Mouse (Mus musculus) limb, embryonic 14.5 days (tissue): ENCODE results near the gene Ube4a. TPM values are rescaled to one million over a fixed set of nuclear protein-coding genes. Genes with fewer than 3 reads are reported as not detected.

Experiments
- ATAC-seq: fragments of 200-750 bp; cut with Nextera tagmentation; 2 replicates; pipeline ENCODE4 v1.8.0; 2017; ENCODE audit warnings: low read depth, moderate number of reproducible peaks, moderate TSS enrichment; ENCODE audit not compliant: low FRiP score
- DNase-seq: peaks from one replicate; pipeline ENCODE4 v3.0.0-alpha.2; 2015; ENCODE audit warnings: low spot score
- H3K27ac ChIP-seq: fragments of 300-500 bp; sonication (generic); replicated peaks from 2 replicates; pipeline ENCODE4 v1.5.1; 2014; ENCODE audit warnings: low read depth, mild to moderate bottlenecking, low read length, moderate library complexity, mixed read lengths
- H3K27me3 ChIP-seq: fragments of 300-500 bp; sonication (generic); 2 replicates; pipeline ENCODE4 v1.6.1; 2014; ENCODE audit warnings: low read length, mixed read lengths; ENCODE audit not compliant: control insufficient read depth, insufficient read depth
- H3K36me3 ChIP-seq: fragments of 300-500 bp; sonication (generic); 2 replicates; pipeline ENCODE4 v1.6.1; 2014; ENCODE audit warnings: mild to moderate bottlenecking, low read length, moderate library complexity, mixed read lengths; ENCODE audit not compliant: control insufficient read depth, insufficient read depth
- H3K4me1 ChIP-seq: fragments of 300-500 bp; sonication (generic); 2 replicates; pipeline ENCODE4 v1.6.1; 2014; ENCODE audit warnings: antibody characterized with exemption, low read length, mixed read lengths; ENCODE audit not compliant: control insufficient read depth, insufficient read depth
- H3K4me2 ChIP-seq: fragments of 300-500 bp; sonication (generic); replicated peaks from 2 replicates; pipeline ENCODE4 v1.6.1; 2014; ENCODE audit warnings: low read depth, mild to moderate bottlenecking, low read length, moderate library complexity; ENCODE audit not compliant: severe bottlenecking
- H3K4me3 ChIP-seq: fragments of 300-500 bp; sonication (generic); replicated peaks from 2 replicates; pipeline ENCODE4 v1.5.1; 2014; ENCODE audit warnings: low read length
- H3K9ac ChIP-seq: fragments of 300-500 bp; sonication (generic); 2 replicates; pipeline ENCODE4 v1.6.1; 2014; ENCODE audit warnings: mild to moderate bottlenecking, low read depth, low read length, moderate library complexity; ENCODE audit not compliant: severe bottlenecking
- H3K9me3 ChIP-seq: fragments of 300-500 bp; sonication (generic); 2 replicates; pipeline ENCODE4 v1.6.1; 2016; ENCODE audit warnings: low read length; ENCODE audit not compliant: control insufficient read depth
- POLR2A ChIP-seq: fragments of 200-500 bp; IDR thresholded peaks from 2 replicates; pipeline ENCODE4 v1.8.0; 2012; ENCODE audit warnings: inconsistent platforms, mild to moderate bottlenecking, moderate library complexity, borderline replicate concordance; ENCODE audit not compliant: insufficient read depth, insufficient read length; ENCODE audit errors: extremely low read depth
- WGBS: fragments of 180-500 bp; shearing (Covaris S2); extraction: QIAGEN DNeasy Blood & Tissue Kit; methylation state at CpG from one replicate; pipeline ENCODE4 v1.1.7; 2014; 5-methylcytosine and 5-hydroxymethylcytosine counted together
- polyA plus RNA-seq, 2 experiments: library from polyadenylated mRNA; depleted of rRNA in 1 of 2; stranded (reverse) in 1 of 2; unstranded in 1 of 2; fragments of >200 nt; fragmentation: Nextera tagmentation in 1 of 2; extraction: Ambion mirVana in 1 of 2; gene quantifications; 2 replicates each; pipeline versions ENCODE4 v1.2.1 to v1.2.3; 2012 to 2014

The Ube4a gene
- polyA plus RNA-seq, 2 experiments = 23.9 to 33.4 TPM

GRCm38 (mm10) chr9:44881221-44881871 is 84.1 kb downstream of the Ube4a start, which contains the start of gene Kmt2a:
Gene Kmt2a, minus strand, starts transcription at chr9:44881296.
- peak; percentile 58; the same call in 1 of the 2 replicates for TF ChIP-seq POLR2A
- under 1% methylated on average over 27 of the region's 71 CpGs for WGBS

GRCm38 (mm10) chr9:44880309-44881081 is 84.9 kb downstream of the Ube4a start:
- Histone ChIP-seq H3K4me3 (peak overlapping the region; percentile 77), H3K9me3 (no peaks in the 10 kb centered on the region), H3K27me3 (no peaks in the 10 kb centered on the region), H3K9ac (peak overlapping the region; percentile 89), H3K27ac (peak overlapping the region; percentile 97), H3K4me1 (peaks cover 32% of the 10 kb centered on the region), H3K36me3 (peaks cover 9% of the 10 kb centered on the region), H3K4me2 (peak overlapping the region; percentile 84)
- TF ChIP-seq POLR2A = no peak
- 0% methylated on average over 22 of the region's 44 CpGs for WGBS
- DNase-seq (no peak), ATAC-seq (peak; percentile 0; the same call in 1 of the 2 replicates)

More at GRCm38 (mm10) chr9:44881221-44881871, 84.1 kb downstream of the Ube4a start, which contains the start of gene Kmt2a:
- DNase-seq (peak; percentile 93), ATAC-seq (peak; percentile 83)
- H3K27ac ChIP-seq = peak within 1 kb of the TSS; percentile 97
- peak within 1 kb of the TSS; percentile 89 for H3K9ac ChIP-seq
- no peaks in the 10 kb centered on the region for H3K27me3 ChIP-seq
- H3K9me3 ChIP-seq = no peaks in the 10 kb centered on the region
- H3K36me3 ChIP-seq = peaks cover 8% of the 10 kb centered on the region
- peak within 1 kb of the TSS; percentile 77 for H3K4me3 ChIP-seq
- peaks cover 30% of the 10 kb centered on the region for H3K4me1 ChIP-seq
- peak within 1 kb of the TSS; percentile 95 for H3K4me2 ChIP-seq

- Histone ChIP-seq H3K27ac (peak overlapping the region; percentile 28; the same call in 1 of the 2 replicates), H3K9me3 (no peaks in the 10 kb centered on the region), H3K36me3 (peaks cover 14% of the 10 kb centered on the region), H3K4me3 (peak overlapping the region; percentile 77), H3K4me1 (peaks cover 37% of the 10 kb centered on the region), H3K27me3 (no peaks in the 10 kb centered on the region), H3K4me2 (peak overlapping the region; percentile 84), H3K9ac (peak overlapping the region; percentile 89)
- TF ChIP-seq POLR2A = no peak
- no peak for ATAC-seq
- WGBS = 0% methylated on average over 13 of the region's 13 CpGs
- DNase-seq = peak; percentile 29
Observed at GRCm38 (mm10) chr9:44879694-44880271, 85.6 kb downstream of the Ube4a start.

GRCm38 (mm10) chr9:44878776-44879500 is 86.5 kb downstream of the Ube4a start:
- DNase-seq = no peak
- no peak for ATAC-seq
- H3K36me3 ChIP-seq = peaks cover 14% of the 10 kb centered on the region
- WGBS = 23% methylated on average over 9 of the region's 9 CpGs
- H3K4me1 ChIP-seq = peaks cover 44% of the 10 kb centered on the region
- no peaks in the 10 kb centered on the region for H3K27me3 ChIP-seq
- TF ChIP-seq POLR2A = no peak
- H3K27ac ChIP-seq = no peak overlapping the region
- no peaks in the 10 kb centered on the region for H3K9me3 ChIP-seq
- peak overlapping the region; percentile 84 for H3K4me2 ChIP-seq
- H3K4me3 ChIP-seq = peak overlapping the region; percentile 77
- H3K9ac ChIP-seq = peak overlapping the region; percentile 89
